Mouse (Mus musculus) lung, embryonic 16.5 days (tissue): ENCODE results near the gene Hes5. TPM values are rescaled to one million over a fixed set of nuclear protein-coding genes. Genes with fewer than 3 reads are reported as not detected.

ENCODE experiments used
- ATAC-seq: fragments of 200-750 bp; cut with Nextera tagmentation; 2 replicates; pipeline ENCODE4 v1.8.0; 2017; ENCODE audit warnings: low read depth, mild to moderate bottlenecking, moderate library complexity
- H3K27ac ChIP-seq: fragments of 300-500 bp; sonication (generic); 2 replicates; pipeline ENCODE4 v1.5.1; 2014; ENCODE audit warnings: mild to moderate bottlenecking, control low read depth, low read length
- H3K27me3 ChIP-seq: fragments of 300-500 bp; sonication (generic); 2 replicates; pipeline ENCODE4 v1.6.1; 2014; ENCODE audit warnings: low read depth, low read length, mixed read lengths; ENCODE audit not compliant: control insufficient read depth, insufficient read depth
- H3K36me3 ChIP-seq: fragments of 300-500 bp; sonication (generic); 2 replicates; pipeline ENCODE4 v1.6.1; 2014; ENCODE audit warnings: low read length; ENCODE audit not compliant: control insufficient read depth, insufficient read depth
- H3K4me1 ChIP-seq: fragments of 300-500 bp; sonication (generic); replicated peaks from 2 replicates; pipeline ENCODE4 v1.6.1; 2014; ENCODE audit warnings: low read length, mixed read lengths; ENCODE audit not compliant: control insufficient read depth, insufficient read depth
- H3K4me2 ChIP-seq: fragments of 300-500 bp; sonication (generic); 2 replicates; pipeline ENCODE4 v1.6.1; 2014; ENCODE audit warnings: low read depth, low read length, control low read depth
- H3K4me3 ChIP-seq: fragments of 300-500 bp; sonication (generic); 2 replicates; pipeline ENCODE4 v1.5.1; 2014; ENCODE audit warnings: mild to moderate bottlenecking, low read length, control low read depth
- H3K9ac ChIP-seq: fragments of 300-500 bp; sonication (generic); 2 replicates; pipeline ENCODE4 v1.6.1; 2014; ENCODE audit warnings: low read length, control low read depth
- H3K9me3 ChIP-seq: fragments of 300-500 bp; sonication (generic); 2 replicates; pipeline ENCODE4 v1.6.1; 2016; ENCODE audit warnings: low read length; ENCODE audit not compliant: control insufficient read depth
- WGBS: fragments of 180-500 bp; shearing (Covaris S2); extraction: QIAGEN DNeasy Blood & Tissue Kit; methylation state at CpG from one replicate; pipeline ENCODE4 v1.1.7; 2014; 5-methylcytosine and 5-hydroxymethylcytosine counted together
- polyA plus RNA-seq: library from polyadenylated mRNA; unstranded; fragments of >200 nt; fragmentation: Nextera tagmentation; extraction: Ambion mirVana; gene quantifications from 2 replicates; pipeline ENCODE4 v1.2.1, GENCODE M21; 2015

Gene Hes5
- polyA plus RNA-seq, 1 experiment from 2014 or later: 0.54 TPM

GRCm38 (mm10) chr4:155011312-155012025 lies 50.7 kb downstream of the Hes5 start:
- Histone ChIP-seq H3K9ac (no peak overlapping the region), H3K4me2 (no peak overlapping the region), H3K9me3 (no peaks in the 10 kb centered on the region), H3K4me1 (no peaks in the 10 kb centered on the region), H3K36me3 (no peaks in the 10 kb centered on the region), H3K4me3 (no peak overlapping the region), H3K27ac (no peak overlapping the region), H3K27me3 (no peaks in the 10 kb centered on the region)
- ATAC-seq: no peak
- 64% methylated on average over 8 of the region's 8 CpGs for WGBS

Other genes with a start within 250 kb of the Hes5 start
- 0.19 and 0.21 TPM in 2 replicates for gene Ttc34, start 123.5 kb upstream of the Hes5 start, polyA plus RNA-seq
- gene Mmel1, start 91.3 kb upstream of the Hes5 start, polyA plus RNA-seq: 0.15 and 0.35 TPM in 2 replicates
- 31.4 and 34.6 TPM in 2 replicates for gene Fam213b, start 61.8 kb upstream of the Hes5 start, polyA plus RNA-seq
- gene Tnfrsf14, start 32.4 kb upstream of the Hes5 start, polyA plus RNA-seq: 1.7 and 1.9 TPM in 2 replicates
- 47.3 and 48.4 TPM in 2 replicates for gene Pank4, start 3.2 kb downstream of the Hes5 start, polyA plus RNA-seq
- gene Plch2, start 95.9 kb downstream of the Hes5 start, polyA plus RNA-seq: 11.4 and 14.9 TPM in 2 replicates
- gene Pex10, start 106.1 kb downstream of the Hes5 start, polyA plus RNA-seq: 26.8 and 27.4 TPM in 2 replicates
- 150 and 157 TPM in 2 replicates for gene Rer1, start 125.5 kb downstream of the Hes5 start, polyA plus RNA-seq
- 6.3 and 6.9 TPM in 2 replicates for gene Morn1, start 125.7 kb downstream of the Hes5 start, polyA plus RNA-seq